Comparison of ENCODE assay signal across 22 mouse cellular contexts in the genomic region with DNA sequence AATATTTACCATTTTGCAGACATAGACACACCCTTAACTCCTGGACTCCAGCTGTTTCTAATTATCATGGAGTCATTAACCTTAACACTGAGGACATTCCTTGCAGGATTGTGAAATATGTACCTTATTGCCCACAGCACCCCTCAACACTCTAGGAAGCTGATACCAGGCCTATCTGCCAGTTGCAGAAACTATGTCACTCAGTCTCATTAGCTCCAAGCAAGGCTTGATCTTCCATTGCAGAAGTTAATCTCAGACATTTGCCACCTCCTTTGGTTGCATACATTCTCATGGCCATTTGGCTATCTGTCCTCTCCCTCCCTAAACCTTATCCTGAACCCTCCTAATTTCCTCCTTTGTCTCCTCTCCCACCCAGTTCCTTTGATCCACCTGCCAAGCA.
"Had no signal": no experiment of that assay in that cellular context is flagged by ENCODE, and none has a peak within 500 bp of the region (broad histone marks: within the 10 kb centered on the region; RNA-seq: fewer than 3 reads in every experiment).

No protein-coding gene starts in this region.

- H3K27ac ChIP-seq: heart, embryonic 10.5 days; hindbrain, embryonic 13.5 days; hindbrain, embryonic 15.5 days; hindbrain, postnatal 0 days; layer of hippocampus, adult 2 months; left cerebral cortex, adult 2 months; limb, embryonic 10.5 days; limb, embryonic 12.5 days; liver, embryonic 13.5 days; liver, embryonic 15.5 days had no signal

- H3K9ac ChIP-seq: heart, embryonic 12.5 days; hindbrain, embryonic 13.5 days; hindbrain, embryonic 15.5 days; limb, embryonic 12.5 days; liver, embryonic 13.5 days; liver, embryonic 15.5 days had no signal

- H3K4me1 ChIP-seq: heart, embryonic 10.5 days; heart, embryonic 12.5 days; hindbrain, embryonic 13.5 days; hindbrain, embryonic 15.5 days; limb, embryonic 10.5 days; limb, embryonic 12.5 days; liver, embryonic 13.5 days; liver, embryonic 15.5 days had no signal

- H3K27me3 ChIP-seq: heart, embryonic 12.5 days; hindbrain, embryonic 13.5 days; hindbrain, embryonic 15.5 days; limb, embryonic 12.5 days; liver, embryonic 13.5 days; liver, embryonic 15.5 days had no signal

- DNase-seq: gastrocnemius, postnatal 14 days; gastrocnemius, postnatal 36 days; heart, adult 18-20 months; heart, postnatal 14 days; heart, postnatal 36 days; kidney, adult 11 months; kidney, adult 8-10 months; kidney, postnatal 10 days; kidney, postnatal 25 days; kidney, postnatal 4 days; liver, embryonic 13.5 days had no signal

- H3K4me3 ChIP-seq: heart, embryonic 10.5 days; heart, embryonic 12.5 days; hindbrain, embryonic 13.5 days; hindbrain, embryonic 15.5 days; layer of hippocampus, adult 2 months; left cerebral cortex, adult 2 months; limb, embryonic 10.5 days; limb, embryonic 12.5 days; liver, embryonic 13.5 days; liver, embryonic 15.5 days had no signal

- ATAC-seq: hindbrain, postnatal 0 days; intestine, embryonic 16.5 days had no signal
